Mouse (Mus musculus) forebrain, embryonic 12.5 days (tissue): ENCODE data around the gene Pon3. TPM values are rescaled to one million over a fixed set of nuclear protein-coding genes. Genes with fewer than 3 reads are reported as not detected.
"Not testable (repeated sequence)": the region's sequence is repeated elsewhere in the genome, so short reads cannot be mapped to it uniquely, and the experiment has no call there.

Experiments
- ATAC-seq: fragments of 200-750 bp; cut with Nextera tagmentation; 2 replicates; pipeline ENCODE4 v1.8.0; 2017; ENCODE audit warnings: moderate TSS enrichment; ENCODE audit not compliant: low FRiP score
- H3K27ac ChIP-seq: fragments of 300-500 bp; sonication (generic); 2 replicates; pipeline ENCODE4 v1.5.1; 2016; ENCODE audit warnings: mild to moderate bottlenecking
- H3K27me3 ChIP-seq: fragments of 300-500 bp; sonication (generic); 2 replicates; pipeline ENCODE4 v1.6.1; 2016; ENCODE audit warnings: mild to moderate bottlenecking
- H3K36me3 ChIP-seq: fragments of 300-500 bp; sonication (generic); replicated peaks from 2 replicates; pipeline ENCODE4 v1.6.1; 2016; ENCODE audit warnings: mild to moderate bottlenecking
- H3K4me1 ChIP-seq: fragments of 300-500 bp; sonication (generic); 2 replicates; pipeline ENCODE4 v1.6.1; 2016
- H3K4me2 ChIP-seq: fragments of 300-500 bp; sonication (generic); 2 replicates; pipeline ENCODE4 v1.6.1; 2016; ENCODE audit warnings: mild to moderate bottlenecking, moderate library complexity
- H3K4me3 ChIP-seq: fragments of 300-500 bp; sonication (generic); replicated peaks from 2 replicates; pipeline ENCODE4 v1.5.1; 2016; ENCODE audit warnings: mild to moderate bottlenecking
- H3K9ac ChIP-seq: fragments of 300-500 bp; sonication (generic); 2 replicates; pipeline ENCODE4 v1.6.1; 2016; ENCODE audit warnings: mild to moderate bottlenecking
- H3K9me3 ChIP-seq: fragments of 300-500 bp; sonication (generic); 2 replicates; pipeline ENCODE4 v1.6.1; 2016
- WGBS: fragments of 180-500 bp; shearing (Covaris S2); methylation state at CpG from one replicate; pipeline ENCODE4 v1.1.7; 2016; 5-methylcytosine and 5-hydroxymethylcytosine counted together
- polyA plus RNA-seq: library from polyadenylated mRNA; unstranded; fragments of >200 nt; fragmentation: Nextera tagmentation; extraction: Ambion mirVana; gene quantifications from 2 replicates; pipeline ENCODE4 v1.2.1, GENCODE M21; 2016

The Pon3 gene
- polyA plus RNA-seq, 1 experiment from 2014 or later, result 3.7 TPM

GRCm38 (mm10) chr6:5236843-5237371, 19.2 kb downstream of the Pon3 start:
- ATAC-seq, result no peak
- 69% methylated on average over 8 of the region's 8 CpGs for WGBS
- Histone ChIP-seq H3K36me3 (no peaks in the 10 kb centered on the region), H3K27me3 (no peaks in the 10 kb centered on the region), H3K4me2 (no peak overlapping the region), H3K9ac (no peak overlapping the region), H3K4me1 (no peaks in the 10 kb centered on the region), H3K27ac (no peak overlapping the region), H3K9me3 (no peaks in the 10 kb centered on the region), H3K4me3 (no peak overlapping the region)

- Histone ChIP-seq H3K4me1 (no peaks in the 10 kb centered on the region), H3K4me3 (no peak overlapping the region), H3K4me2 (no peak overlapping the region), H3K36me3 (no peaks in the 10 kb centered on the region), H3K9ac (no peak overlapping the region), H3K9me3 (no peaks in the 10 kb centered on the region), H3K27me3 (no peaks in the 10 kb centered on the region), H3K27ac (no peak overlapping the region)
- no peak for ATAC-seq
- WGBS, result 79% methylated on average over 3 of the region's 3 CpGs
Measured at GRCm38 (mm10) chr6:5234563-5234962, 21.5 kb downstream of the Pon3 start.

DNA sequence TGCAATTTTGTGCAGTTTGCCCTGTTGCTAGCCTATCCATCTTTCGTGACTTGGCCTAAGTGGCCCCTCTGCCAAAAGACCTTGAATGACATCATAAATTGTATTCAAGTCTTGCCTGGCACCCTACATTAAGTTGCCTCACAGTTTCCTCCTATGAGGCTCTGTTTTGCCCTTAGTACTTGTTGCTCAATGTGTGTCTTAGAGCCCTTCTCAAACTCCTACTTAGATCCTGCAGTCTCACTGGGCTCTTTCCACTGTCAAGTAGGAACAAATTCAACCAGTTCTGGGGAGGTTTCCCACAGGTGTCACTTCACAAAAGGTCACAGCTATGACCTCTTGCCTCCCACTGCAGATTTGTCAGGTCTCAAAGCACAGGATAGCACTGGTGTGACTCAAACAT, 22.3 kb downstream of the Pon3 start:
- H3K4me1 ChIP-seq, result no peaks in the 10 kb centered on the region
- H3K36me3 ChIP-seq, result no peaks in the 10 kb centered on the region
- no peak for ATAC-seq
- no peak overlapping the region for H3K9ac ChIP-seq
- no peaks in the 10 kb centered on the region for H3K9me3 ChIP-seq
- H3K4me3 ChIP-seq, result no peak overlapping the region
- no peak overlapping the region for H3K4me2 ChIP-seq
- no peaks in the 10 kb centered on the region for H3K27me3 ChIP-seq
- WGBS, result 96% methylated on average over 1 of the region's 1 CpGs
- H3K27ac ChIP-seq, result no peak overlapping the region

DNA sequence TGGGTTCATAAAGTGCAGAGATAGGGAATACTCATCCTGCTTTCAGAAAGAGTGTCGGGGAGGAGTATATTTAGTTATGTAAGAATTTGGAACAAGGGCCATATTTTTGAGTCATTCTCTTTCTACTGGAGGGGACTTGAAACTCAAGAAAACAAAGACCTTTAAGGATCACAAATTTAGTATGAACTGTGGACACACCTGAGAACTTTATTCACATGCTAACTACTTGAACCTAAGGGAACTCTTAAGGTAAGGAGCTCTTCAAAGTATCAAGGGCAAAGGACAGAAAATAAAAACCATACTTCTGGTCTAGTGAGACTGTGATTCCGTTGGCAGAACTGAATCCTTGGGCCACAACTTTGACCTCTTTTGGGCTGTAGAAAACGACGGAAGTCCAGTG, 24.1 kb downstream of the Pon3 start:
- no peak overlapping the region for H3K4me3 ChIP-seq
- H3K36me3 ChIP-seq, result no peaks in the 10 kb centered on the region
- no peaks in the 10 kb centered on the region for H3K9me3 ChIP-seq
- no peaks in the 10 kb centered on the region for H3K4me1 ChIP-seq
- WGBS, result 93% methylated on average over 4 of the region's 4 CpGs
- no peak overlapping the region for H3K9ac ChIP-seq
- H3K4me2 ChIP-seq, result no peak overlapping the region
- no peak overlapping the region for H3K27ac ChIP-seq
- H3K27me3 ChIP-seq, result no peaks in the 10 kb centered on the region
- ATAC-seq, result no peak

DNA sequence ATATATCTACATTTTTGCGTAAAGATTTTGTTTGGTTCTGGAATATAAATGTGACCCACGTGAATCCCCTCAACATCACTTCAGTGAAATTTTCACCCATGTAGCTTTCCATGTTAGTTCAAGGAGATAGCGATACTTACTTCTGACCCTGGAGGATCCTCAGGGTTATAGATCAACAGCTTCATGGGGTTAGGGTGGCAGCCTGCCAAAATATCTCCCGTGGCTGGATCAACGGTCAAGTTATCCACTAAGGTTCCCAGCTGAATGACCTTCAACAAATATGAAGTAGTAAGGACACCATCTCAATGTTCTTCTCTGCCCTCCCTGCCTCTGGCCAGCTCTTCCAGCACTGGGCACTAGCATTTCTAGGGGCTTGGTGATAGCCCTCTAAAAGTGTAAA, 25.8 kb downstream of the Pon3 start:
- H3K4me1 ChIP-seq, result no peaks in the 10 kb centered on the region
- H3K9ac ChIP-seq, result no peak overlapping the region
- no peaks in the 10 kb centered on the region for H3K9me3 ChIP-seq
- H3K27me3 ChIP-seq, result no peaks in the 10 kb centered on the region
- no peak for ATAC-seq
- WGBS, result 98% methylated on average over 5 of the region's 5 CpGs
- no peak overlapping the region for H3K4me3 ChIP-seq
- H3K36me3 ChIP-seq, result no peaks in the 10 kb centered on the region
- H3K27ac ChIP-seq, result no peak overlapping the region
- H3K4me2 ChIP-seq, result no peak overlapping the region

GRCm38 (mm10) chr6:5223551-5223950, 32.5 kb downstream of the Pon3 start:
- not testable (repeated sequence) for H3K27me3 ChIP-seq, H3K4me1 ChIP-seq, ATAC-seq, H3K9me3 ChIP-seq, H3K9ac ChIP-seq, H3K27ac ChIP-seq, H3K4me3 ChIP-seq, H3K36me3 ChIP-seq, H3K4me2 ChIP-seq
- WGBS, result 85% methylated on average over 2 of the region's 2 CpGs

DNA sequence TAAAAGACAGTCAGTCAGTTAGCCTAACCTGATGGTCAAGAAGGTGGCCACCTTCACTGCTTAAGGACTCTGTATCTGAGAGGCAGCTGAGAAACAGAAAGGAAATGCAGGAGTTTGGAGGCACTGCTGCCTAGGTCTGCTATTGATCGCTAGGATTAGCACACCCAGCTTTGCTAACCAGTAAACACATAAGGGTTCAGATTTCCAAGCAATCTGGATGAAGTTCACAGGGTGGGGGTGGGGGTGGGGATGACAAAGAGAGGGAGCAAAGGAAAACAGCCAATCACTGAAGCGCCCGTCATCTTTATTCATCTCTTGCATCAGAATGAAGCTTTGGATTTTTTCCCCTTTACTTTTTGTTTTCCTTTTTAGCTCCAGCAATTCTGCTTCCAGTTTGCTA, 34.0 kb downstream of the Pon3 start:
- no peaks in the 10 kb centered on the region for H3K4me1 ChIP-seq
- 74% methylated on average over 3 of the region's 3 CpGs for WGBS

GRCm38 (mm10) chr6:5218190-5218589, 37.9 kb downstream of the Pon3 start:
- Histone ChIP-seq H3K9ac (no peak overlapping the region), H3K4me2 (no peak overlapping the region), H3K27me3 (no peaks in the 10 kb centered on the region), H3K36me3 (no peaks in the 10 kb centered on the region), H3K4me3 (no peak overlapping the region), H3K27ac (no peak overlapping the region), H3K4me1 (no peaks in the 10 kb centered on the region), H3K9me3 (0 out of 2 replicates have a peak, but pooled peaks cover under 1% of the 10 kb centered on the region)
- ATAC-seq, result no peak
- WGBS, result 92% methylated on average over 4 of the region's 4 CpGs

More for the DNA sequence above, 34.0 kb downstream of the Pon3 start:
- no peak for ATAC-seq
- Histone ChIP-seq H3K4me2 (no peak overlapping the region), H3K27me3 (no peaks in the 10 kb centered on the region), H3K9ac (no peak overlapping the region), H3K36me3 (no peaks in the 10 kb centered on the region), H3K9me3 (no peaks in the 10 kb centered on the region), H3K4me3 (no peak overlapping the region), H3K27ac (no peak overlapping the region)

GRCm38 (mm10) chr6:5207817-5208216, 48.3 kb downstream of the Pon3 start:
- H3K27ac ChIP-seq, result no peak overlapping the region
- H3K9me3 ChIP-seq, result 0 out of 2 replicates have a peak, but pooled peaks cover under 1% of the 10 kb centered on the region
- ATAC-seq, result no peak
- H3K4me2 ChIP-seq, result no peak overlapping the region
- H3K4me1 ChIP-seq, result no peaks in the 10 kb centered on the region
- WGBS, result 83% methylated on average over 2 of the region's 2 CpGs
- H3K4me3 ChIP-seq, result no peak overlapping the region
- no peak overlapping the region for H3K9ac ChIP-seq
- no peaks in the 10 kb centered on the region for H3K27me3 ChIP-seq
- no peaks in the 10 kb centered on the region for H3K36me3 ChIP-seq

- H3K4me1 ChIP-seq, result no peaks in the 10 kb centered on the region
- H3K4me2 ChIP-seq, result no peak overlapping the region
- no peaks in the 10 kb centered on the region for H3K36me3 ChIP-seq
- H3K27ac ChIP-seq, result no peak overlapping the region
- H3K27me3 ChIP-seq, result no peaks in the 10 kb centered on the region
- no peak overlapping the region for H3K4me3 ChIP-seq
- no peaks in the 10 kb centered on the region for H3K9me3 ChIP-seq
- no peak for ATAC-seq
- WGBS, result 89% methylated on average over 3 of the region's 3 CpGs
- no peak overlapping the region for H3K9ac ChIP-seq
Measured at GRCm38 (mm10) chr6:5199916-5200315, 56.2 kb downstream of the Pon3 start.

DNA sequence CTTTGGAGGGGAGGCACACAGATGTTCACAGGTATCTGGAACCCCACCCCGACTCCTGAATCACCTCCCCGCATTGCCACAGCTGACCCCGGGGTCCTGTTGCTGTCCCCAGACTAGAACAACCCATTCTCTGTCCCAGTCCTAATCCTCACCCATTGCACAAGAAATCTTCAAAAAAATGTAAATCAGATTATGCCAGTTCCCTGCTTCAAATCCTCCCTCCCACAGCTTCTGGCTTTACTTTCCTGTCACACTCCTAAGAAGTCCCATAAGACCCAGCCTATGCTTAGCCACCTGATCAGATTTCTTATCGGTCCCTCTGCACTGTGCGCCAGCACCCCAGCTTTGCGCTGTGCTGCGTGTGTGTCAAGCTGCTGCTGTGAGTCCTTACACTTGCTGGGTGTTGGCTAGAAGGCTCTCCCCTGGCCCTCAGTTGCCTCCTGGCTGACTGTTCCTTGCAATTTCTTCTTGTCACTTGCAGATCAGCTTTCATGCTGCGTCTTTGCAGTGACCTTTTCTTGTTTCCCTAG, 56.6 kb downstream of the Pon3 start:
- ATAC-seq, result no peak
- no peaks in the 10 kb centered on the region for H3K27me3 ChIP-seq
- 89% methylated on average over 8 of the region's 8 CpGs for WGBS

GRCm38 (mm10) chr6:5198590-5198989, 57.5 kb downstream of the Pon3 start:
- 89% methylated on average over 5 of the region's 5 CpGs for WGBS
- no peak for ATAC-seq
- Histone ChIP-seq H3K27me3 (no peaks in the 10 kb centered on the region), H3K4me2 (no peak overlapping the region), H3K9me3 (no peaks in the 10 kb centered on the region), H3K9ac (no peak overlapping the region), H3K27ac (no peak overlapping the region), H3K4me3 (no peak overlapping the region), H3K4me1 (peaks cover 7% of the 10 kb centered on the region), H3K36me3 (no peaks in the 10 kb centered on the region)

More for the DNA sequence above, 56.6 kb downstream of the Pon3 start:
- Histone ChIP-seq H3K27ac (no peak overlapping the region), H3K4me2 (no peak overlapping the region), H3K9ac (no peak overlapping the region), H3K9me3 (no peaks in the 10 kb centered on the region), H3K4me1 (no peaks in the 10 kb centered on the region), H3K36me3 (no peaks in the 10 kb centered on the region), H3K4me3 (no peak overlapping the region)

- no peak for ATAC-seq
- Histone ChIP-seq H3K27ac (no peak within 1 kb of the TSS), H3K4me3 (no peak within 1 kb of the TSS), H3K4me2 (no peak within 1 kb of the TSS), H3K9me3 (no peaks in the 10 kb centered on the region), H3K4me1 (peaks cover 9% of the 10 kb centered on the region), H3K27me3 (no peaks in the 10 kb centered on the region), H3K36me3 (no peaks in the 10 kb centered on the region), H3K9ac (no peak within 1 kb of the TSS)
- 30% methylated on average over 5 of the region's 5 CpGs for WGBS
Measured at GRCm38 (mm10) chr6:5193693-5194092, 62.4 kb downstream of the Pon3 start, which contains the start of gene Pon1. Gene Pon1, minus strand, starts transcription at chr6:5193946.
